Mouse (Mus musculus) MEL (cell line): Measurements from ENCODE around the gene Ccr2. TPM values are rescaled to one million over a fixed set of nuclear protein-coding genes. Genes with fewer than 3 reads are reported as not detected.

ENCODE experiments used
- DNase-seq: peaks from one replicate; pipeline ENCODE4 v3.0.0; 2011; ENCODE audit warnings: low read depth, low spot score
- H3K27ac ChIP-seq: 2 replicates; pipeline ENCODE4 v1.5.1; 2012; ENCODE audit warnings: low read depth, mild to moderate bottlenecking, control low read depth, low read length, moderate library complexity; ENCODE audit not compliant: control insufficient read depth
- H3K27me3 ChIP-seq, 2 experiments: fragments of 150-350 bp in 1 of 2; sonication (generic) in 1 of 2; 2 replicates each; pipeline ENCODE4 v1.6.1; 2012; ENCODE audit warnings: low read length in 2 of 2, mild to moderate bottlenecking in 2 of 2, improper control_type of control experiment in 1 of 2, moderate library complexity in 1 of 2; ENCODE audit not compliant: insufficient read depth in 2 of 2, control insufficient read depth in 1 of 2
- H3K36me3 ChIP-seq, 2 experiments: 2 replicates each; pipeline ENCODE4 v1.6.1; 2012 to 2014; ENCODE audit warnings: low read length in 2 of 2, improper control_type of control experiment in 1 of 2, inconsistent platforms in 1 of 2, mild to moderate bottlenecking in 1 of 2; ENCODE audit not compliant: insufficient read depth in 2 of 2, control insufficient read depth in 1 of 2
- H3K4me1 ChIP-seq, 2 experiments: fragments of 150-350 bp in 1 of 2; sonication (generic) in 1 of 2; 2 replicates each; pipeline ENCODE4 v1.6.1; 2012; ENCODE audit warnings: low read length in 2 of 2, improper control_type of control experiment in 1 of 2, mild to moderate bottlenecking in 1 of 2; ENCODE audit not compliant: insufficient read depth in 2 of 2, control insufficient read depth in 1 of 2
- H3K4me3 ChIP-seq, 2 experiments: fragments of 150-350 bp in 1 of 2; sonication (generic) in 1 of 2; 2 replicates each; pipeline ENCODE4 v1.5.1; 2012; ENCODE audit warnings: low read depth in 2 of 2, low read length in 2 of 2, mild to moderate bottlenecking in 2 of 2, moderate library complexity in 2 of 2, control low read depth in 1 of 2, improper control_type of control experiment in 1 of 2; ENCODE audit not compliant: control insufficient read depth in 1 of 2, insufficient read depth in 1 of 2
- H3K79me2 ChIP-seq: 2 replicates; pipeline ENCODE4 v1.6.1; 2012; ENCODE audit warnings: mild to moderate bottlenecking, low read length, moderate library complexity; ENCODE audit not compliant: control insufficient read depth, poor library complexity, insufficient read depth
- H3K9ac ChIP-seq: 2 replicates; pipeline ENCODE4 v1.6.1; 2012; ENCODE audit warnings: low read depth, mild to moderate bottlenecking, control low read depth, low read length, moderate library complexity; ENCODE audit not compliant: control insufficient read depth, poor library complexity, severe bottlenecking
- H3K9me3 ChIP-seq: fragments of 150-350 bp; sonication (generic); replicated peaks from 2 replicates; pipeline ENCODE4 v1.6.1; 2012; ENCODE audit warnings: mild to moderate bottlenecking, low read length, improper control_type of control experiment, moderate library complexity; ENCODE audit not compliant: insufficient read depth
- CHD1 ChIP-seq: IDR thresholded peaks from 2 replicates; pipeline ENCODE4 v1.6.1; 2012; ENCODE audit warnings: low read depth, mild to moderate bottlenecking, inconsistent platforms, low read length, improper control_type of control experiment
- CTCF ChIP-seq, 3 experiments: IDR thresholded peaks in 2 of 3; conservative IDR thresholded peaks in 1 of 3; 2 replicates each; pipeline ENCODE4 v1.5.1; 2011 to 2012; ENCODE audit warnings: low read length in 3 of 3, low read depth in 2 of 3, mild to moderate bottlenecking in 2 of 3, improper control_type of control experiment in 1 of 3, inconsistent platforms in 1 of 3, mixed read lengths in 1 of 3, moderate library complexity in 1 of 3; ENCODE audit not compliant: control insufficient read depth in 1 of 3, insufficient read depth in 1 of 3, poor library complexity in 1 of 3, severe bottlenecking in 1 of 3
- ELF1 ChIP-seq: IDR thresholded peaks from 2 replicates; pipeline ENCODE4 v1.6.1; 2014; ENCODE audit warnings: low read depth, mild to moderate bottlenecking, inconsistent platforms, low read length, improper control_type of control experiment, moderate library complexity
- EP300 ChIP-seq, 2 experiments: IDR thresholded peaks; 2 replicates each; pipeline ENCODE4 v1.6.1; 2011; ENCODE audit warnings: improper control_type of control experiment in 2 of 2, low read length in 2 of 2, low read depth in 1 of 2, mild to moderate bottlenecking in 1 of 2
- GATA1 ChIP-seq: IDR thresholded peaks from 2 replicates; pipeline ENCODE4 v1.6.1; 2011; ENCODE audit warnings: low read depth, low read length, improper control_type of control experiment
- MAX ChIP-seq: IDR thresholded peaks from 2 replicates; pipeline ENCODE4 v1.6.1; 2011; ENCODE audit warnings: low read length, improper control_type of control experiment
- MXI1 ChIP-seq: IDR thresholded peaks from 2 replicates; pipeline ENCODE4 v1.6.1; 2011; ENCODE audit warnings: mild to moderate bottlenecking, low read depth, low read length, improper control_type of control experiment
- NELFE ChIP-seq: IDR thresholded peaks from 2 replicates; pipeline ENCODE4 v1.6.1; 2011; ENCODE audit warnings: low read depth, low read length, improper control_type of control experiment
- RAD21 ChIP-seq: IDR thresholded peaks from 2 replicates; pipeline ENCODE4 v1.6.1; 2011; ENCODE audit warnings: mild to moderate bottlenecking, low read depth, low read length, improper control_type of control experiment
- RCOR1 ChIP-seq: IDR thresholded peaks from 2 replicates; pipeline ENCODE4 v1.6.1; 2012; ENCODE audit warnings: low read depth, mild to moderate bottlenecking, inconsistent platforms, low read length, improper control_type of control experiment
- SIN3A ChIP-seq: IDR thresholded peaks from 2 replicates; pipeline ENCODE4 v1.6.1; 2012; ENCODE audit warnings: low read length, improper control_type of control experiment, inconsistent platforms
- SMC3 ChIP-seq: IDR thresholded peaks from 2 replicates; pipeline ENCODE4 v1.6.1; 2011; ENCODE audit warnings: low read depth, low read length, improper control_type of control experiment
- TBP ChIP-seq: IDR thresholded peaks from 2 replicates; pipeline ENCODE4 v1.8.0; 2011; ENCODE audit warnings: low read depth, low read length, improper control_type of control experiment
- ZC3H11A ChIP-seq: IDR thresholded peaks from 2 replicates; pipeline ENCODE4 v1.6.1; 2012; ENCODE audit warnings: low read depth, mild to moderate bottlenecking, inconsistent platforms, low read length, improper control_type of control experiment
- ZNF384 ChIP-seq: IDR thresholded peaks from 2 replicates; pipeline ENCODE4 v1.6.1; 2012; ENCODE audit warnings: low read depth, mild to moderate bottlenecking, inconsistent platforms, low read length, improper control_type of control experiment
- polyA plus RNA-seq, 2 experiments: library from polyadenylated mRNA; stranded (reverse) in 1 of 2; unstranded in 1 of 2; fragments of >175 nt in 1 of 2; fragments of >200 nt in 1 of 2; gene quantifications; 2 replicates each; pipeline versions ENCODE4 v1.2.1 to v1.2.4; 2012; ENCODE audit warnings: low replicate concordance in 2 of 2, low read depth in 1 of 2; ENCODE audit not compliant: insufficient read length in 2 of 2, insufficient read depth in 1 of 2, missing spikeins in 1 of 2
- total RNA-seq: library from RNA; depleted of rRNA; stranded (reverse); fragments of 300-350 nt; gene quantifications from 2 replicates; pipeline ENCODE4 v1.2.3, GENCODE M21; 2012

Ccr2 gene
- total and polyA plus RNA-seq, 3 experiments = 4.1 to 10.8 TPM; not detected in 1

DNA sequence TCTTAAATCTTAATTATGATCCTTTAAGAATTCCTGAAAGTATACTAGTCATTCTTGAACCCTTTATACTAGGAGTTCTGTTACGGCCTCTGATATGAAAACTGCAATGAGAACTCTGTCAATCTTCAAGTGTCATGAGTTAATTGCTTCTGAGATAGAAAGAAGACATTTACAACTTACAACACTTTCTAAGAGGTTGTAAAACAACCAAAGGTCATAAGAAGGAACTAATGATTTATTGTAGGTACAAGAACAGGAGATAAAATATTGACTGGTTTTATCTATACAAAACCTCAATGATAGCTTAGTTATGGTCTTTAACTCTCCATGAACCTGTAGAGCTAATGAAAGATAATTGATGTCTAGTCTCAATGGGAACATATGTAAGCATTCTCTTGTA lies 12.0 kb downstream of the Ccr2 start:
- no peak overlapping the region for H3K9ac ChIP-seq
- no peaks in the 10 kb centered on the region for H3K79me2 ChIP-seq
- no peaks in the 10 kb centered on the region for H3K9me3 ChIP-seq
- TF ChIP-seq EP300 (IDR thresholded peaks at IDR 0.05; ENCODE audit: low read depth in 1 of 2, low read length in 2 of 2) (no peak), ELF1 (no peak), MAX (no peak), CHD1 (no peak), MXI1 (no peak)
- H3K4me1 ChIP-seq = peaks cover 15 to 22% of the 10 kb centered on the region in 2 experiments
- no peak overlapping the region for H3K4me3 ChIP-seq
- H3K36me3 ChIP-seq = peaks cover 0 to 55% of the 10 kb centered on the region in 2 experiments; a peak in 2 of 4 replicates
- no peak for DNase-seq
- no peak overlapping the region for H3K27ac ChIP-seq
- no peaks in the 10 kb centered on the region for H3K27me3 ChIP-seq

DNA sequence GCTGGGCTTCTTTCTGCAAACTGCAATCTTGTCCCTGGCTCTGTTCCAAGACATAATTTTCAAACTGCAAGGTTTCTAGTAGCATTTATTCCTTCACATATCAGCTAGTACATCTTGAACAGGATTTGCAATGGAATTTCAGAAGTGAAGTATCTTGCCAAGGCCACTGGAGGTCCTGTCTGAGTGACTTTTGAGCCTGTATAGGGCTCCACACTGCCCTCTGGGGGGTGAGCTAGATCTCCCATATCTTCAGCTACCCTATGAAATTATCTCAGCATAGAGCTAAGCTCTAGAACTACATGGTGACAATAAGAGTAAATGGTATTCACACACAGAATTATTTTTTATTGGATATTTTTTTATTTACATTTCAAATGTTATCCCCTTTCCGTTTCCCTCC lies 16.7 kb downstream of the Ccr2 start:
- no peak overlapping the region for H3K4me3 ChIP-seq
- no peaks in the 10 kb centered on the region for H3K27me3 ChIP-seq
- no peak overlapping the region for H3K9ac ChIP-seq
- peaks cover 2 to 5% of the 10 kb centered on the region in 2 experiments; a peak in 3 of 4 replicates for H3K4me1 ChIP-seq
- no peak for TF ChIP-seq ZNF384
- 0 out of 2 replicates have a peak, but pooled peaks have one; percentile 36 for TF ChIP-seq TBP
- no peak for TF ChIP-seq NELFE
- TF ChIP-seq RAD21 = peak; percentile 76
- no peak for TF ChIP-seq RCOR1
- peak; percentile 22 for TF ChIP-seq GATA1
- peak; percentile 90 for TF ChIP-seq ZC3H11A
- peak; percentile 99 for TF ChIP-seq SMC3
- peak; percentile 56 to 100 (median 77) for TF ChIP-seq CTCF (IDR thresholded peaks at IDR 0.05 in 2 of 3, conservative IDR thresholded peaks at IDR 0.05 in 1 of 3; ENCODE audit: control insufficient read depth in 1 of 3, insufficient read depth in 1 of 3, low read depth in 2 of 3, low read length in 3 of 3, poor library complexity in 1 of 3, severe bottlenecking in 1 of 3)
- peak; percentile 35; the same call in 1 of the 2 replicates for TF ChIP-seq SIN3A
- DNase-seq = peak; percentile 81
- no peaks in the 10 kb centered on the region for H3K79me2 ChIP-seq
- no peak overlapping the region for H3K27ac ChIP-seq
- H3K9me3 ChIP-seq = no peaks in the 10 kb centered on the region
- H3K36me3 ChIP-seq = peaks cover 0 to 16% of the 10 kb centered on the region in 2 experiments; a peak in 2 of 4 replicates
